Mouse (Mus musculus) spleen, adult 2 months (tissue): ENCODE measurements around the gene Tcf19.

Experiments used
- CTCF ChIP-seq: fragments of 200-500 bp; IDR thresholded peaks from 2 replicates; pipeline ENCODE4 v1.5.1; 2011; ENCODE audit warnings: mild to moderate bottlenecking, inconsistent platforms; ENCODE audit not compliant: insufficient read depth, insufficient read length, insufficient replicate concordance; ENCODE audit errors: extremely low read depth
- POLR2A ChIP-seq: fragments of 200-500 bp; IDR thresholded peaks from 2 replicates; pipeline ENCODE4 v1.6.1; 2011; ENCODE audit warnings: low read depth, low read length, inconsistent platforms

DNA sequence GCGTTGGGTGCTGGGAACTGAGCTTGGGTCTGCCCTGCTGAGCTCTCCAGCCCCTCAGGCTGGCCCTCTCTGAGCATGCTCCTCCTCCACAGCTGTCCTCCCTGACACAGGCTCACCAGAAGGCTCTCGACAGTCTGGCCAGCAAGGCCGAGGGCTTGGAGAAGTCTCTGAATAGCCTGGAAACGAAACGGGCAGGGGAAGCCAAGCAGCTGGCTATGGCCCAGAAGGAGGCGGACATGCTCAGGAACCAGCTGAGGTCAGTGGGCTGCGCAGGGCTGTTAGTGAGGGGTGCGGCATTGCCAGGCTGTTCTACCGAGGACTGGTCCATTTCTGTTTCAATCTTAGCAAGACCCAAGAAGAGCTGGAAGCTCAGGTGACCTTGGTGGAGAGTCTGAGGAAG lies 7.7 kb upstream of the Tcf19 start:
- TF ChIP-seq CTCF (no peak), POLR2A (no peak)
